Mouse (Mus musculus): ENCODE measurements around the gene 4931428F04Rik.

- TF ChIP-seq GATA1 (IDR thresholded peaks at IDR 0.05; ENCODE audit: borderline replicate concordance, low read length) (no peak), FLI1 (IDR thresholded peaks at IDR 0.05; ENCODE audit: low read length) (no peak)
Measured at GRCm38 (mm10) chr8:105295256-105295655, 5.6 kb upstream of the 4931428F04Rik start.

Measured in megakaryocyte, embryonic 14.5 days (primary cell).